Mouse (Mus musculus) layer of hippocampus, postnatal 25 days (tissue): Measurements from ENCODE around the gene D930020B18Rik. TPM values are rescaled to one million over a fixed set of nuclear protein-coding genes. Genes with fewer than 3 reads are reported as not detected.

ENCODE experiments used
- DNase-seq, 2 experiments: peaks; one replicate each; pipeline ENCODE4 v3.0.0; 2022; ENCODE audit warnings: mixed read lengths in 2 of 2, low spot score in 1 of 2; ENCODE audit errors: extremely low spot score in 1 of 2
- total RNA-seq, 2 experiments: library from RNA; stranded (reverse); gene quantifications; 2 replicates each; pipeline ENCODE4 v1.2.3; 2021

D930020B18Rik gene
- total RNA-seq, 2 experiments from 2014 or later, result 0.27 to 0.52 TPM

GRCm38 (mm10) chr10:121636276-121636675, 5.1 kb upstream of the D930020B18Rik start:
- no peak for DNase-seq

GRCm38 (mm10) chr10:121639573-121639972, 1.8 kb upstream of the D930020B18Rik start:
- no peak for DNase-seq

- peak in 1 of 2 experiments; percentile 36 for DNase-seq
Measured at GRCm38 (mm10) chr10:121640150-121640930, 1.0 kb upstream of the D930020B18Rik start.

GRCm38 (mm10) chr10:121640944-121641271, 480 bp upstream of the D930020B18Rik start:
- no peak for DNase-seq

GRCm38 (mm10) chr10:121642054-121642947, 913 bp downstream of the D930020B18Rik start:
- no peak for DNase-seq

- no peak for DNase-seq
Measured at GRCm38 (mm10) chr10:121646294-121646693, 4.9 kb downstream of the D930020B18Rik start.

- no peak for DNase-seq
Measured at GRCm38 (mm10) chr10:121653079-121653478, 11.7 kb downstream of the D930020B18Rik start.

GRCm38 (mm10) chr10:121655907-121656306, 14.5 kb downstream of the D930020B18Rik start:
- DNase-seq, result peak in 1 of 2 experiments; percentile 13

- no peak for DNase-seq
Measured at GRCm38 (mm10) chr10:121662711-121663110, 21.3 kb downstream of the D930020B18Rik start.

GRCm38 (mm10) chr10:121663599-121663998, 22.2 kb downstream of the D930020B18Rik start:
- no peak for DNase-seq

GRCm38 (mm10) chr10:121665631-121666145, 24.3 kb downstream of the D930020B18Rik start:
- DNase-seq, result no peak

- no peak for DNase-seq
Measured at GRCm38 (mm10) chr10:121669103-121669502, 27.7 kb downstream of the D930020B18Rik start.

GRCm38 (mm10) chr10:121677019-121677418, 35.6 kb downstream of the D930020B18Rik start:
- no peak for DNase-seq

GRCm38 (mm10) chr10:121680902-121681301, 39.5 kb downstream of the D930020B18Rik start:
- DNase-seq, result no peak

GRCm38 (mm10) chr10:121682539-121682938, 41.2 kb downstream of the D930020B18Rik start:
- DNase-seq, result no peak

GRCm38 (mm10) chr10:121686153-121686660, 44.8 kb downstream of the D930020B18Rik start:
- DNase-seq, result no peak

GRCm38 (mm10) chr10:121687511-121687910, 46.1 kb downstream of the D930020B18Rik start:
- DNase-seq, result no peak

- DNase-seq, result peak; percentile 48 to 63
Measured at GRCm38 (mm10) chr10:121689591-121690314, 48.4 kb downstream of the D930020B18Rik start.

GRCm38 (mm10) chr10:121692944-121693579, 51.7 kb downstream of the D930020B18Rik start:
- DNase-seq, result no peak

- DNase-seq, result no peak
Measured at GRCm38 (mm10) chr10:121694567-121694966, 53.2 kb downstream of the D930020B18Rik start.
